Mouse (Mus musculus) liver, embryonic 13.5 days (tissue): ENCODE results near the gene Brd7. TPM values are rescaled to one million over a fixed set of nuclear protein-coding genes. Genes with fewer than 3 reads are reported as not detected.

Source experiments
- ATAC-seq: fragments of 200-750 bp; cut with Nextera tagmentation; 2 replicates; pipeline ENCODE4 v1.8.0; 2017; ENCODE audit warnings: low read depth, mild to moderate bottlenecking, moderate number of reproducible peaks, moderate library complexity
- DNase-seq: peaks from one replicate; pipeline ENCODE4 v3.0.0; 2022
- H3K27ac ChIP-seq: fragments of 300-500 bp; sonication (generic); 2 replicates; pipeline ENCODE4 v1.5.1; 2015; ENCODE audit warnings: moderate library complexity, mild to moderate bottlenecking, inconsistent platforms
- H3K27me3 ChIP-seq: fragments of 300-500 bp; sonication (generic); 2 replicates; pipeline ENCODE4 v1.6.1; 2015; ENCODE audit warnings: mild to moderate bottlenecking, inconsistent platforms
- H3K36me3 ChIP-seq: fragments of 300-500 bp; sonication (generic); 2 replicates; pipeline ENCODE4 v1.6.1; 2015; ENCODE audit warnings: mild to moderate bottlenecking, inconsistent platforms
- H3K4me1 ChIP-seq: fragments of 300-500 bp; sonication (generic); replicated peaks from 2 replicates; pipeline ENCODE4 v1.6.1; 2015; ENCODE audit warnings: inconsistent platforms
- H3K4me2 ChIP-seq: fragments of 300-500 bp; sonication (generic); 2 replicates; pipeline ENCODE4 v1.6.1; 2015; ENCODE audit warnings: inconsistent platforms, mild to moderate bottlenecking, moderate library complexity
- H3K4me3 ChIP-seq: fragments of 300-500 bp; sonication (generic); replicated peaks from 2 replicates; pipeline ENCODE4 v1.5.1; 2015; ENCODE audit warnings: mild to moderate bottlenecking, inconsistent platforms
- H3K9ac ChIP-seq: fragments of 300-500 bp; sonication (generic); 2 replicates; pipeline ENCODE4 v1.6.1; 2015; ENCODE audit warnings: mild to moderate bottlenecking, inconsistent platforms
- H3K9me3 ChIP-seq: fragments of 300-500 bp; sonication (generic); replicated peaks from 2 replicates; pipeline ENCODE4 v1.6.1; 2016; ENCODE audit warnings: inconsistent platforms
- WGBS: fragments of 180-500 bp; shearing (Covaris S2); methylation state at CpG from one replicate; pipeline ENCODE4 v1.1.7; 2015; ENCODE audit not compliant: insufficient replicate concordance; 5-methylcytosine and 5-hydroxymethylcytosine counted together
- polyA plus RNA-seq: library from polyadenylated mRNA; unstranded; fragments of >200 nt; fragmentation: Nextera tagmentation; extraction: Ambion mirVana; gene quantifications from 2 replicates; pipeline ENCODE4 v1.2.1, GENCODE M21; 2015

The Brd7 gene
- 46.1 and 49.3 TPM in 2 replicates for polyA plus RNA-seq

DNA sequence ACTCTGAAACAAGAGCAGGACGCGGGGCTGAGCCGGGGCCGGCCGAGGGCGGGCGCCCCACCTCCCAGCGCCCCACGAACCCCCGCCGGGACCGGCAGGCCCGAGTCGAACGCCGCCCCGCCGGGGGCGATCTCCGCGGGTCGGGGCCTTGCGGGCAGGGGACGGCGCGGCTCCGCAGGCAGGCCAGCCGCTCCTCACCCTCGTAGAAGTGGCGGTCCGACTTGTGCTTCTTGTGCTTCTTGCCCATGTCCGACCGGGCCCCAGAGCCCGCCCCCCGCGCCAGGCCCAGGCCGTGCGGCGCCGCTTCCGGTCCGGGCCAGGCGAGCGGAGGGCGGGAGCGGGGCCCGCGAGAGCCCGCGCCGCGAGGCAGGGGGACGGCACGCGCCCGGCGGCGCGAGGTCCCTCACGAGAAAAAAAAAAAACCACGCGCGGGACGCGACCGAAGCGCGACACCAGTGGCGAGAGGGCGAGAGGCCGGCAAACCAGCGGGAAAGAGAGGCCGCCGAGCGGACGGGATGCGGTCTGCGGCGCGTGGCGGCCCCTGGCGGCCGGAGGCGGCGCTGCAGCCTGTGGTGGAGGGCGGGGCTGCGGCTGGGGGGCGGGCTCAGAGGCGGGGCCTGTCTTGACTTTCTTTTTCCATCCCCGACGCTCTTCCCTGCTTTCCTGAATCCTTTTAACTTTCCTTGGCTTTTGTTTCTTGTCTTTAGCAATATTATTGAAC is at the start of gene Brd7:
Brd7 (minus strand) TSS at position 487 of the 721 bp plus-strand sequence.
- H3K36me3 ChIP-seq, result peaks cover 28% of the 10 kb centered on the region
- H3K27ac ChIP-seq, result peak within 1 kb of the TSS; percentile 87
- peaks cover 38% of the 10 kb centered on the region for H3K4me1 ChIP-seq
- H3K4me3 ChIP-seq, result peak within 1 kb of the TSS; percentile 97
- peak within 1 kb of the TSS; percentile 98 for H3K9ac ChIP-seq
- H3K9me3 ChIP-seq, result no peaks in the 10 kb centered on the region
- 1% methylated on average over 88 of the region's 91 CpGs for WGBS
- H3K4me2 ChIP-seq, result peak within 1 kb of the TSS; percentile 88
- ATAC-seq, result peak; percentile 78
- peak; percentile 51 for DNase-seq
- no peaks in the 10 kb centered on the region for H3K27me3 ChIP-seq

- no peak for ATAC-seq
- Histone ChIP-seq H3K36me3 (no peaks in the 10 kb centered on the region), H3K27me3 (no peaks in the 10 kb centered on the region), H3K4me1 (peaks cover 13% of the 10 kb centered on the region), H3K4me2 (no peak overlapping the region), H3K9me3 (no peaks in the 10 kb centered on the region), H3K27ac (no peak overlapping the region), H3K9ac (no peak overlapping the region), H3K4me3 (no peak overlapping the region)
- 64% methylated on average over 6 of the region's 6 CpGs for WGBS
- DNase-seq, result no peak
These were observed 49.5 kb upstream of the Brd7 start for GRCm38 (mm10) chr8:88411461-88411860.

DNA sequence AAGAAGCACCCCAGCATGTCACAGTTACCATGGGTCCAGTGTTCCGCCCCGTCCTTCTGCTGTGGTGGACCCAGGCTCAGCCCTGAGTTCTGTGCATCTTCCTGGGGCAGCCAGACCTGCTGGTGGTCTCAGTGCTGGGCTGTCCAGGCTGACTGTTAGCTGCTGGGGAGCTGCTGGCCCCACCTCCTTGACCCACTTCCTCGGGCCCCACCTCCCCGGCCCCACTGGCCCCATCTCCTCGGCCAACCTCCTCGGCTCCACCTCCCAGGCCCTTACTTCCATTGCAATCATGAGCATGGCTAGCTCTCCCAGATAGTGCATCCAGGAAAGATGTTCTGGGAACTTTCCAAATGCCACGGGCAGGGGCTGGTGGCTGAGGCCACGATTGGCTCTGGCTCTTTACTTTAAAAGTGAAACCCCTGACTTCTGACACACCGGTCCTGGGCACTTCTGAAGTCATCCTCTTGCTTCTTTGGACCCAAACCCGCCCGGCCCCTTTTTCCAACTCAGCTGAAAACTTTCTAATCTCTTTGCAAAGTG is 47.5 kb upstream of the Brd7 start:
- WGBS, result 34% methylated on average over 11 of the region's 11 CpGs
- DNase-seq, result no peak
- Histone ChIP-seq H3K4me1 (peaks cover 13% of the 10 kb centered on the region), H3K9me3 (no peaks in the 10 kb centered on the region), H3K4me3 (peak overlapping the region; percentile 34), H3K27me3 (no peaks in the 10 kb centered on the region), H3K27ac (no peak overlapping the region), H3K36me3 (no peaks in the 10 kb centered on the region), H3K4me2 (peak overlapping the region; percentile 50), H3K9ac (no peak overlapping the region)
- ATAC-seq, result no peak

GRCm38 (mm10) chr8:88407716-88408115 is 45.7 kb upstream of the Brd7 start:
- Histone ChIP-seq H3K9me3 (no peaks in the 10 kb centered on the region), H3K9ac (no peak overlapping the region), H3K4me1 (peaks cover 13% of the 10 kb centered on the region), H3K36me3 (no peaks in the 10 kb centered on the region), H3K27ac (no peak overlapping the region), H3K4me2 (no peak overlapping the region), H3K27me3 (no peaks in the 10 kb centered on the region), H3K4me3 (no peak overlapping the region)
- no peak for ATAC-seq
- 86% methylated on average over 6 of the region's 6 CpGs for WGBS
- DNase-seq, result no peak

GRCm38 (mm10) chr8:88398060-88398459 is 36.1 kb upstream of the Brd7 start:
- H3K27me3 ChIP-seq, result no peaks in the 10 kb centered on the region
- no peak overlapping the region for H3K9ac ChIP-seq
- H3K9me3 ChIP-seq, result no peaks in the 10 kb centered on the region
- no peak for DNase-seq
- no peak overlapping the region for H3K4me2 ChIP-seq
- H3K4me3 ChIP-seq, result no peak overlapping the region
- H3K27ac ChIP-seq, result no peak overlapping the region
- H3K4me1 ChIP-seq, result no peaks in the 10 kb centered on the region
- WGBS, result 69% methylated on average over 4 of the region's 4 CpGs
- H3K36me3 ChIP-seq, result no peaks in the 10 kb centered on the region
- no peak for ATAC-seq

- Histone ChIP-seq H3K27me3 (no peaks in the 10 kb centered on the region), H3K9ac (no peak overlapping the region), H3K4me3 (no peak overlapping the region), H3K36me3 (no peaks in the 10 kb centered on the region), H3K9me3 (no peaks in the 10 kb centered on the region), H3K27ac (no peak overlapping the region), H3K4me1 (no peaks in the 10 kb centered on the region), H3K4me2 (no peak overlapping the region)
- DNase-seq, result no peak
- no peak for ATAC-seq
- WGBS, result 66% methylated on average over 3 of the region's 3 CpGs
These were observed 31.3 kb upstream of the Brd7 start for GRCm38 (mm10) chr8:88393298-88393697.

DNA sequence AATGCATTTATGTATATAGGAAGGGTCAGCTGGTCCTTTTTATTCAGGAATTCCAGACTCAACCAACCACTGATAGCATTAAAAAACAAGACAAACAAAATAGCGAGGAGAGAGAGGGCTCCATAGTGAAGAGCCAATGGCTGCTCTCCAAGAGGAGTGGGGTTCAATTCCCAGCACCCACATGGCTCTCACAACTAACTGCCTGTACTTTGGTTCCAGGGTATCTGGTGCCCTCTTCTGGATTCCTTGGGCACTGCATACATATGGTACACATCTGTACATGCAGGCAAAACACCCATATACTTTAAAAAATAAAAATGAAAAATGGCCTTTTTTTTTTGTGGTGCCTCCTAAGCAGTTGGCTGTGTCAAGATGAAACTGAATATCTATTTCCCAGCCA is 28.8 kb upstream of the Brd7 start:
- no peaks in the 10 kb centered on the region for H3K4me1 ChIP-seq
- no peak overlapping the region for H3K4me2 ChIP-seq
- no peak overlapping the region for H3K27ac ChIP-seq
- 71% methylated on average over 1 of the region's 1 CpGs for WGBS
- no peak overlapping the region for H3K9ac ChIP-seq
- no peaks in the 10 kb centered on the region for H3K27me3 ChIP-seq
- no peak for ATAC-seq
- no peak overlapping the region for H3K4me3 ChIP-seq
- no peaks in the 10 kb centered on the region for H3K36me3 ChIP-seq
- DNase-seq, result peak; percentile 32
- H3K9me3 ChIP-seq, result no peaks in the 10 kb centered on the region

DNA sequence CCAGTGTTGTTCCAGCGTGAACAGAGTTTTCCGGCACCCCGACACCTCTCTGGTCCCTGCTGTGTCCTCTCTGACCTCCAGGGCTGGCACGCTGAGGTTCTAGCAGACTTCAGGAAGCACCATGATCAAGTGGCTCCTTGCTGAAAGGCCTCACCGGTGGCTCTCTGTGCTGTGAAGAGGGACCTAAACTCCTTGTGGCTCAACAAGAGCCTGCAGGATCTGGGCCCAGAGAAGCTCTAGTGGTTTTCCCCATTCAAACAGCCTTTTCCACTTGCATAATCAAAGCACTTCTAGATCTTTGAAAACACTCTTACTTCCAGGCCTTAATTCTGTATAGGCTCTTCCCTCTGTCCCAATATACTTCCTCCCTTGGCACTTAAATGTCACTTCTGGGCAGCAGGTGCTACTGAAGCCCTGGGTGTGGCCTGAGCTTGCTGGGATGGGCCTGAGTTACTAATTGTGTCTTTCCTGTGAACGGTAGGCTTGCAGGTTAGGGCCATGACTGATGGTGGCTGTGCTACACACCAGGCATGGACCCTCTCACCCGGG is 26.8 kb upstream of the Brd7 start:
- no peak for DNase-seq
- no peak overlapping the region for H3K27ac ChIP-seq
- no peak overlapping the region for H3K9ac ChIP-seq
- H3K4me1 ChIP-seq, result no peaks in the 10 kb centered on the region
- H3K27me3 ChIP-seq, result no peaks in the 10 kb centered on the region
- no peak for ATAC-seq
- 60% methylated on average over 7 of the region's 7 CpGs for WGBS
- no peaks in the 10 kb centered on the region for H3K36me3 ChIP-seq
- H3K9me3 ChIP-seq, result no peaks in the 10 kb centered on the region
- H3K4me2 ChIP-seq, result no peak overlapping the region
- H3K4me3 ChIP-seq, result no peak overlapping the region

DNA sequence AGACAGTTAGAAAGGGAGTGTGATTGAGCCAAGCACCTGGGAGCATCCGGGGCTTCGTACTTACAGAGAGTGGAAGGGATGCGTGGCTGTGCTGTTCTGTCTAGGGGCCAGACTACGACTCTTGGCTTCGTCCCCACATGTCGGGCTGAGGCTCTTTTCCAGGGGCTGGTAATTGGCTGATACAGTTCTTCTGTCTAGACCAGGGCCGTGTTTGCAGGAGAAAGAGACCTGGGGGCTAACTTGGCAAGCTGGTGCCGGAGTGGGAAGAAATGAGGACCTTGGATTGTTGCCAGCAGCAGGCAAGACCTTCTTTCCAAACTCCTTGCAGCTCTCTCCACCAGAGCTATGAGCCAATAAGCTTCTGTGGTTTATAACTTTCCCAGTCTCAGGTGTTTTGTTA is 25.9 kb upstream of the Brd7 start:
- H3K4me2 ChIP-seq, result no peak overlapping the region
- no peaks in the 10 kb centered on the region for H3K9me3 ChIP-seq
- no peaks in the 10 kb centered on the region for H3K27me3 ChIP-seq
- no peak overlapping the region for H3K4me3 ChIP-seq
- ATAC-seq, result no peak
- H3K9ac ChIP-seq, result no peak overlapping the region
- H3K27ac ChIP-seq, result no peak overlapping the region
- no peaks in the 10 kb centered on the region for H3K36me3 ChIP-seq
- no peaks in the 10 kb centered on the region for H3K4me1 ChIP-seq
- WGBS, result 64% methylated on average over 8 of the region's 8 CpGs
- no peak for DNase-seq

GRCm38 (mm10) chr8:88383164-88383556 is 21.2 kb upstream of the Brd7 start:
- H3K36me3 ChIP-seq, result no peaks in the 10 kb centered on the region
- H3K4me2 ChIP-seq, result no peak overlapping the region
- no peaks in the 10 kb centered on the region; the same call in 1 of the 2 replicates for H3K4me1 ChIP-seq
- ATAC-seq, result no peak
- WGBS, result 76% methylated on average over 2 of the region's 2 CpGs
- H3K9ac ChIP-seq, result no peak overlapping the region
- H3K4me3 ChIP-seq, result no peak overlapping the region
- no peaks in the 10 kb centered on the region for H3K9me3 ChIP-seq
- no peak for DNase-seq
- no peak overlapping the region for H3K27ac ChIP-seq
- peaks cover 21% of the 10 kb centered on the region for H3K27me3 ChIP-seq

DNA sequence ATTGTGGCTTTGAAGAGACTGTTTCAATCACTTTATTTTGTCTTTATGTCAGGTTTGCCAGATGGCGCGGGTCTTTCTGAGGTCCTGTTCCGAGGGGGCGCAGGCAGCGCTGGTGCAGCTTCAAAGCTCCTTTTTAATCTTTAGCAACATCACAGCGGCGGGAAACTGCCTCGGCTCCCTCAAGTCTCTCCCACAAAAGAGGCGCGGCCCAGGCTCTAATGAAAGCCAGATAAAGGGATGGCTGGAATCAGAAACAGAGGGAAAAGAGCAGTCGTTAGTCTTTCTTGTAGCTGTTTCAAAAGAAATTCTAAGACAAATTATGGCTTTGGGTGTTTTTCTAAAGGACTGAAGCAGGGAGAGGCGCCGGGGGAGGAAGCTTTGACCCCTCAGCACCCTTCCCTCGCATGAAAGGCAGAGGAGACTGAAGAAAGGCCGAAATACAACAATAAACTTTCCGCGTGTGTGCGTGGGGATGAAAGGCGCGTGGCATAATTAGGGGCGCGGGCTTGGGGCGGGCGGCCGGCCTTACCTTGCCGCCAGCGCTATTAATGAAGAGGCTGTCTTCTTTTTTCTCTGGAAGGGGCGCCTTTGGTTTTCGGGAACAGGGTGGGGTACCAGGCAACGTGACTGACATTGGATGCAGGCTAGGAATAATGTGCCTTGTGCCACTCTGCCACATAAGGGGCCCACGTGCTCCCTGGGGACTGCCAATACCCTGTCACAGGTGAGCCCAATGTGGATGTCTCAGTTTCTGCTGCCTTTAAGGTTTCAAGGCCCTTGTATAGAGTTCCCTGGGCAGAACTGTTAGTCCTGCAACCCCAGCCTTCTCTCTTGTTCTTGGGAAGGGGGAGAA is 20.5 kb upstream of the Brd7 start:
- Histone ChIP-seq H3K27ac (no peak overlapping the region), H3K9me3 (no peaks in the 10 kb centered on the region), H3K4me3 (no peak overlapping the region), H3K27me3 (peaks cover 21% of the 10 kb centered on the region), H3K36me3 (no peaks in the 10 kb centered on the region), H3K4me1 (no peaks in the 10 kb centered on the region; the same call in 1 of the 2 replicates), H3K4me2 (no peak overlapping the region), H3K9ac (no peak overlapping the region)
- no peak for DNase-seq
- no peak for ATAC-seq
- WGBS, result 73% methylated on average over 31 of the region's 31 CpGs
